Mouse (Mus musculus): Measurements from ENCODE around the gene Ifna16.

GRCm38 (mm10) chr4:88698781-88699180 is 22.1 kb upstream of the Ifna16 start:
- TF ChIP-seq CTCF (IDR thresholded peaks at IDR 0.05; ENCODE audit: borderline replicate concordance, insufficient read depth, low read depth, low read length), result no peak
- TF ChIP-seq POLR2A (IDR thresholded peaks at IDR 0.05; ENCODE audit: borderline replicate concordance, insufficient read depth, low read length), result no peak
